Mouse (Mus musculus) frontal cortex, postnatal 36 days (tissue): ENCODE data around the gene Metap1d.

Source experiments
- DNase-seq, 2 experiments: peaks; one replicate each; pipeline ENCODE4 v3.0.0; 2022; ENCODE audit warnings: low spot score in 2 of 2

Metap1d gene

DNA sequence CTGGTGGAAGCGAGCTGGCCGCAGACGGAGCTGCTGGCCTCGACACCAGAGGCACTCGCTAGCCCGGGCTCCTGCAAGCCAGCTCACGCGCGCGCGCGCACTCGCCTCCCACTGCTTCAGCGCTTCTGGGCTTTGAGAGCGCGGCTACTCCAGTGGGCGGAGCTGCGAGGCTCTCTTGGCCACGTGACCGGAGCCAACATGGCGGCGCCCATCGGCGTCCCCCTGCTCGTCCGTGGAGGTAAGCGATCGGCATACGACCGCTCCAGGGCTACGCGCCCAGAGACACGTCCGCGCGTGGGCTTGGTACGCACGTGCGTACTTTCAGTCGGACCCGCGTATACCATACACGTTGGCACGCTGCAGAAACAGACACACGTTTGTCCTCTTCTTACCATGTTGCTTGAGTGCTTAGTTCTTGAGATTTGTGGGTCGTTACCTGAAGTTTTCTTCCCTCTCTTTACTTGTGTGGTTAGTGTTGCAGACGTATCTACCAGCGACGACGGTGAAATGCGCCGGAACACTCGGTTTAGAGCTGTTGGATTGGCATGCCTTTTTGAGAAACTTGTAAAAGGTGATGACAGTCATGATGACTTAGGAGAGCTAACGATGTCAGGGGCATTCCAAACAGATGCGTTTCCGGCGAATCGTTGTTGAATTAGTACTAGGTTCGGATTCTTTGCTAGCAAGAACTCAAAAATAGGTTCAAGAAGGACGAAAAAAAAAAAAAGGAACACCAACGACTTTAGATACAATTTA lies at the start of gene Metap1d:
Gene Metap1d (plus strand): TSS at position 116 of the 756 bp plus-strand sequence.
- peak; percentile 93 to 96 for DNase-seq

DNA sequence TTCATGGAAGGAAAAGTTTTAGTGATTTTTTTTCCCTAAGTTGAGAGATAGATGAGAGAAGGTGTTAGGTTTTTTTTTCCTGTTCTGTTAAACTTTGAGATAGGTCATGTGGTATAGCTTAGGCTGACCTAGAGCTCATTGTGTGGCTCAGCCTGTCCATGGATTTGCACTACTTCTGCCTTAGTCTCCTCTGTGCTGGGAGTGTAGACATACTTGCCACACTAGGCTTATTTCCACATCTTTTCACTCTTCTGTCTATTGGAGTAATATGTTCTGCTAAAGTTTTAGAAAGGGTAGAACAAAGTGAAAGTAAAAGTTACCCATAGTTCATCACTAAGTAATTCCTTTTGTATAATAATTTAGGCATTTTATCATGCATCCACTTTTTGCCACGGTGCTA lies 47.5 kb upstream of the Metap1d start:
- DNase-seq, result no peak

GRCm38 (mm10) chr2:71418760-71419280 lies 34.3 kb upstream of the Metap1d start:
- DNase-seq, result no peak

DNA sequence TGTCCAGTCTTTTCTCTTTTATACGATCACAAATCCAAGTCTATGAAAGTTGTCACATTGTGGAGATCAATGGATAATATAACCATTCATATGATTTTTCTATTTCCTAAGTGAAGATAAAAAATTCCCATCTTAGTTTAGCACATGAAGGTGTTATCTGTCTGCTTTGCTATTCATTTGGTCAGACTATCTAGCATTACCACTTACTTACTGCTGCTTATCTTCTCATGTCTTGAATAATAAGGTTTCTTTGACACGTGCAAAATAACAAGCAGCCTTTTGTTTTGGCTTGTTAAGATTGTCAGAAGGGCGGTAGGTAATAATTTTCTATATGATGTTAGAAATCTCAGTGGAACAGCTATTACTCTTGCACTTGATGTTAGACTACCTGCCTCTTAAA lies 33.7 kb upstream of the Metap1d start:
- no peak for DNase-seq

GRCm38 (mm10) chr2:71420895-71421425 lies 32.1 kb upstream of the Metap1d start:
- DNase-seq, result no peak

- DNase-seq, result no peak
Measured at GRCm38 (mm10) chr2:71424545-71424944, 28.5 kb upstream of the Metap1d start.

DNA sequence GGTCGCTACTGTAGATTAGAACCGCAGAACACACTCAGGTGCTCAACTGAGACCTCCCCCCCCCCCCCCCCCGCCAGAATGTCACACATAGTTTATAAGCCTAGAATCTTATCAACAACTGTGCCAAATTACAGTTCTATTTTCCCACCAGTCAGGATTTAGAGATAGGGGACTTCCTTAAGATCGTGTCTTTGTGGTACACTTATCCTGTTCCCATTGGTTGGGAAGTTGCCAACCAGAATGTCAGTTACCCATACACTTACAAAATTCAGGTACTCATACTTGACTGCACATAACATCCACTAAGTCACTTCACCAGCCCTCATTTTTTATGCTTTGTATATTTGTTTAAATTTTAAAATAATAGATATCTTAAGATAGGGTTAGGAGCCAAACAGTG lies 17.6 kb upstream of the Metap1d start:
- DNase-seq, result no peak

- DNase-seq, result no peak
Measured at GRCm38 (mm10) chr2:71443376-71443775, 9.7 kb upstream of the Metap1d start.

GRCm38 (mm10) chr2:71445536-71446196 lies 7.4 kb upstream of the Metap1d start:
- no peak for DNase-seq

- no peak for DNase-seq
Measured at GRCm38 (mm10) chr2:71449604-71450003, 3.5 kb upstream of the Metap1d start.

GRCm38 (mm10) chr2:71451761-71452160 lies 1.3 kb upstream of the Metap1d start:
- DNase-seq, result no peak

- no peak for DNase-seq
Measured at GRCm38 (mm10) chr2:71453917-71454260, 813 bp downstream of the Metap1d start.

- no peak for DNase-seq
Measured at GRCm38 (mm10) chr2:71458624-71459023, 5.5 kb downstream of the Metap1d start.

DNA sequence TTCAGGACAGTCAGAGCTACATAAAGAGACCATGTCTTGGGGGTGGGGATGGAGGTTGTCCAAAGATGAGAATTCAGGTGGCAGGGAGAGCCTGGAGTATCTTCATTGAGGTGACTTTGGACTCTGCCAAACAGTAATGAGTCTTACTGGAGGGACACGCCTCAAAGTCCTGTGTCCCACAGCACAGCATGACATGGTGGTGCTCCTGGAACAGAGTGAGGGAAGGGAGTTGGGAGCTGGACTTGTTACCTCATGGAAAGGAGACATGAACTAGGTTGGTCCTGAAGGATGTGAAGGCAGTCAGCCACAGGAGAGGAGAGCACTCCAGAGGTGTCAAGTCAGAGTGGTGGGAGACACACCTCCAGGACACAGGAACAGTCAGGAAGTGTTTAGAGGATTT lies 6.6 kb downstream of the Metap1d start:
- DNase-seq, result no peak

DNA sequence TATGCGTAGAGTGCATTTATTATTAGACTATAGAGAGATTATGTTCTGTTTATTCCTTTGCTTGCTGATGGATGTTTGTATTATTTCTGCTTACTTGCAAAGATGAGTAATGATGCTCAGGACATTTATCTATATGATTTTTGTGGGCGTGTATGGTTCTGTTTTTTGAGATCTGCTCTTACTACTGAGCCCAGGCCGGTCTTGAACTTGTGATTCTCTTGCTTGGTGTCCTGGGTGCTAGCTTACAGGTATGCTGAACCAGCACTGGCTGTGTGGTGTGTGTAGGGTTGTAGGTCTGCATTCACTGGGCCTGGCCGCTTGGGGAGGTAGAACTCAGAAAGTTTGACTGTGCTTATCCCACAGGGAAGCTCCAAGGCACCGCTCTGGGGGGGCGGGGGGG lies 8.1 kb downstream of the Metap1d start:
- no peak for DNase-seq

- DNase-seq, result no peak
Measured at GRCm38 (mm10) chr2:71461589-71461988, 8.5 kb downstream of the Metap1d start.

DNA sequence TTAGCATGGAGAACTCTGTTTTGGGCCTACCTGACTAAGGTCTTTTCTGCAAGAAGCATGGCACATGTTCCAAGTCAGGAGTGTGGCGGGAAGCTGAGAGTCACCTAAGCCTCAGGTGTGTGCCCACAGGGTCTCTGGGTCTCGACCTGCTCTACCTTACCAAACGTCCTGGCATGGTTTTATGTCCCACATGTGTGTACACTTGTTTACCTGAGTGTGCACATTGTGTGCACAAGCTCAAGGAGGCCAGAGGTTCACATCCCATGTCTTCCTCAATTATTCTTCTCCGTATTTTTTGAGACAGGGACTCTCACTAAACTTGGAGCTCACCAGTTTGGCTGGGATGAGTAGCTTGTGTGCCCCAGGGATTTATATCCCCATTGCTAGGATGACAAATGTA lies 9.0 kb downstream of the Metap1d start:
- no peak for DNase-seq

DNA sequence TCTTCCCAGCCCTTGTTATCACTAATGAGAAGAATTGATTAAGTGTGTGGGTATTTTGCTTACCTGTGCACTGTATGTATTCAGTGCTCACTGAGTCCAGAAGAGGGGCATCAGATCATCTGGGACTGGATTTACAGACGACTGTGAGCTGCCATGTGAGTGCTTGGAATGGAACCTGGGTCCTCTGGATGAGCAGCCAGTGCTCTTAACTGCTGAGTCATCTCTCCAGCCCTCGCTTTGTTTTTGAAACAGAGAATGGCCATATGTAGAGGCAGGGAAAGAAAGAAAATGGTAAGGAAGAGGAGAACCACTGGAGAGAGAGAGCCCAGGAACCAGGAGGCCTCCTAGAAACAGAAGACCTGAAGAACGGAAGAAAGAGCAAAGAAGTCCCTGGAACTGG lies 9.5 kb downstream of the Metap1d start:
- DNase-seq, result no peak

GRCm38 (mm10) chr2:71466103-71466502 lies 13.0 kb downstream of the Metap1d start:
- DNase-seq, result no peak

GRCm38 (mm10) chr2:71466861-71467450 lies 13.9 kb downstream of the Metap1d start:
- no peak for DNase-seq

GRCm38 (mm10) chr2:71471094-71471493 lies 18.0 kb downstream of the Metap1d start:
- no peak for DNase-seq

GRCm38 (mm10) chr2:71473830-71474229 lies 20.8 kb downstream of the Metap1d start:
- no peak for DNase-seq

DNA sequence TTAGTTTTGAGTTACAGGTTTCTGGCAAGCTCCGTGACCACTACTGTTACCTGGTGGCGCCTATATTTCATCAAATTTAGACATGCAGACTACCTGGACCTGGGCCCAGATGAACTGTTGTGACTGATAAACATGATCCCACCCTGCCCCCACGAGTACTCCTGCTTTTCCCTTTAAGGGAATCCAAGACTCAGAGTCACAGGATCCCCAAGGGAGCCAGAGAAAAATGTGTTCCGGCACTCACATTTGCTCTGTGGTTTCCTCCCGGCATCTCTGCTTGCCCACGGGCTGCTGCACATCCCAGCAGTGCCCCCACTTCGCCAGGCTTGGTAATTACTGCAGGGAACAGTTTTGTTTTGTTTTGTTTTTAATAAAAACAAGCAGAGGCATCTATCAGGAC lies 21.3 kb downstream of the Metap1d start:
- DNase-seq, result no peak
